Mouse (Mus musculus) brain, adult 2 months (tissue): ENCODE data around the gene Fndc4.

ENCODE experiments used
- DNase-seq: peaks from one replicate; pipeline ENCODE4 v3.0.0; 2011; ENCODE audit warnings: low read depth, low spot score

Fndc4 gene

DNA sequence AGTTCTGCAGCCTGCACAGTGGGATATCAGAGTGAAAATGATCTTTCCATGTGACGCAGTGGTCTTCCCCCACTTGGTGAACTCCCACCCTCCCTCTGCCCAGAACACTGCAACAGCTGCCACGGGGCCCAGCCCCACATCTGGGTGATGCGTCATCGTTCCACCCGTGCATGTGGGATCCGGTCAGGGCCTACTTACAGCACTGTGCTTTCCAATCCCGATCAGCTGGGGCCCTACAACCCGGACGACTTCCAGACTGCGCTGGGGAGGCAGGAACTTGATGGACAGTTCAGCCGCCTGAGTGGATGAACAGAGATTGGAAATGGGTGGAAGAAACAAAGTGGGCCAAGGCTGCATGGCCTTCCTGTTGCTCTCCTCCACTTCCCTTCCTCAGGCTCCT lies 38.3 kb downstream of the Fndc4 start:
- no peak for DNase-seq

DNA sequence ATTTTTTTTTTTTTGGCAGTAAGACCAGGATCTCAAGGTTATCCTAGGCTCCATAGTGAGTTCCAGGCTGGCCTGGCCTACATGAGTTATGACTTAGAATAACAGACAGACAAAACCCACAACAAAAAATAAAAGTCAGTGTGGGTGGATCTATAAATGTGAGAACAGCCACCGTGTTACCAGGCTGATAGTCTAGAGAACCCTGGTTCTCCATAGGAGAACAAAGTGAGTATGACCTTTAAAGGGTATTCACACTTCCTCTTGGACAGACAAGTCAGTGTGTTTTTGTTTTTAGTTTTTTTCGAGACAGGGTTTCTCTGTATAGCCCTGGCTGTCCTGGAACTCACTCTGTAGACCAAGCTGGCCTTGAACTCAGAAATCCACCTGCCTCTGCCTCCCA lies 39.9 kb downstream of the Fndc4 start:
- no peak for DNase-seq

DNA sequence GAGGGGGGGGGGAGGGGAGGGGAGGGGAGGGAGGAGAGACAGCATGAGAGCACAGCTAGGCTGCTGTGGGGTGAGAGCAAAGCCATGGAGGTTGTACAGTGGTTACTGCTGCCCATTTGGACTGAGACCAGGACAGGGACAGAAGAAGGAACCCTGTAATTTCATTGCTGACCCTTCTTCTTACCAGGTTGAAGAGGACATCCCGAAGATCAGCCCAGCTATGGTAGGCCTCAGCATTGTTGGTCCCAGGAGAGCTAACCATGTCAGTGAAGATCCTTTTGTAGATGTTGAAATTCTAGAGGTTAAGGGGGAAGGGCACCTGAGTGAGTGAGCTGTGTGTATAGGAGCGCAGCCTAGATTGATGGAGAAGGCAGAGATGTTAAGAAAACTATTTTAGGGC lies 40.5 kb downstream of the Fndc4 start:
- DNase-seq, result no peak

DNA sequence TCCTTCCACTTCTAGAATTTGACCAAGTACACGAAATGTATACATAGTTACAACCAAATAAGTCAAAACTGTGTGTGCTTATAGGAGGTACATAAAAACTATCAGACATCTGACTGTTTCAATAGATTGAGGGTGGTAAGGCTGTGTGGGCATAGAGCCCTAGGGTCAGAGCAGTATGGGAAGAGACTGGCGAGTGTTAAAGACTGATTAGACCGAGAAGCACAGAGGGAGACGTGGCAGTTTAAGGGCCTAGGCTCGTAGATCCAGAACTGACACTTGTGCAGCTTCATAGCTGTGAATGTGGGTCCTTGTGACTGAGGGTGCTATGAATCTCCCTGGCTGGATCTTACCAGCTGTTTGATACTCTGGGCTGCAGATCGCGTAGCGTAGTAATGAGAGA lies 41.0 kb downstream of the Fndc4 start:
- DNase-seq, result no peak

DNA sequence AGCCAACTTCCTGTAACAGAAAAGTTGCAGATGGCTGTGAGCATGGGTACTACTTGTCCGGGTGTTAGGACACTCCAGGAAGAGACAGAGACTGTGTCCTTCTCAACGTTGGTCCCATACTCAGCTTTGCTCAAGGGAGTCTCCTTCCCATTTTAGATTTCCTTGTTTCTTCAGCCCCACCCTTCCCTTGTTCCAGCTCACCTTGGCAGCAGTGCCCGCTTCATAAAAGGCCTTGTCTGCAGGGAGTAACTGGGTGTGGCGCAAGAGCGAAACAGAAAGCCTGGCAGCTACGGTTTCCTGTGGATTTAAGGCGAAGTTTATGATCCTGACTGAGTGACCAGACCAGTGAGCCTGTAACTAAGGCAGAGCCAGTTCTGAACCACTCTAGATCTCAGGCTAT lies 41.4 kb downstream of the Fndc4 start:
- no peak for DNase-seq

DNA sequence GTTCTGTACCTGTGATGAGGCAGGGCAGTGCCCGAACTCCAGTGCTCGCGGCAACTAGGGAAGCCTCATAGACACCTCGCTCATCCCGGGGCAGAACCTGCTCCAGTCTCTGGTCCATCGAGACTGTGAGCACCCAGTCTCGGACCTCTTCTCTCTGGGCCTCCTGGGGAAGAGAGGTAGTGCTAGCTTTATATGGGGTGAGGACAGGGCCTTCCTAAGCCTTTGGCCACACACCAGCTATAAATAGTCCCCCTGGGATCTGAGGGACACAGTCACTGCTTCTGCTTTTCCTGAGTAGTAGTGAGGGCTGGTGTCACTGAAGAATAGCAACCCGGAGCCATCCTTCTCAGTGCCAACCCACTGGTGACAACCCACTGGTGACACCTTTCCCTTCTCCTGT lies 42.1 kb downstream of the Fndc4 start:
- DNase-seq, result no peak

DNA sequence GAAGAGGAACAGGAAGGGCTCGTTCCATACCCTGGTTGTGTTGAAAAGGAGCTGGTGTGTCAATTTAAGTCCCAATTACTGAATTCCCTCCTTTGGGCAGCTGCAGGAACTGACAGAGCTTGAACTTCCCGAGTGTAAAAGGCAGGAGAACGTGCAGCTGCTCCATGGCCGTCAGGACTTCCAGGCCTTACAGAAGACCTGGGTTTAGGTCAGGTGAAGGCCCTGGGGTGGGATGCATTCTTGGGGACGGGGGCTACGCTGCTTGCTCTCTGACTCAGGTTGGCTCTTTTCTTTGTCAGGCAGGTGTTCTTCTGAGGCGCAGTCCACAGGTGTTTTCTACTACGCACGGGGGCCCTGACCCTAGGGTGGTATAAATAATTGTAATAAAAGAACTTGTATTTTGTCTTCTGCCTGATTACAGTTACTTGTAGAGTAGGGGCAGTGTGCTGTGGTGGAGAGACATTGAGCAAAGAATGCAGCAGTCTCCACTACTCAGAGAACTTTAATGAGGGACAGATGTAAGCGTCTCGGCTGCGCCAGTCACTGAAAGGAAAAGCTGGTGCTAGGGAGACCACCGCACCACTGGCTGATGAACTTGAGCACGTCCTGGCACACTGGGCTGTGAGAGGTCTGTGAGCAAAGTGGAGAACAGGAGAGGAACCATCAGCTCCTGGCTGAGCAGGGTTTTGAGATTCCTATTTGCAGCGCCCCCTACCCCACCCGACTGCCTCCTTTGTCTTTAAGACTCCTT lies 42.9 kb downstream of the Fndc4 start:
- no peak for DNase-seq

DNA sequence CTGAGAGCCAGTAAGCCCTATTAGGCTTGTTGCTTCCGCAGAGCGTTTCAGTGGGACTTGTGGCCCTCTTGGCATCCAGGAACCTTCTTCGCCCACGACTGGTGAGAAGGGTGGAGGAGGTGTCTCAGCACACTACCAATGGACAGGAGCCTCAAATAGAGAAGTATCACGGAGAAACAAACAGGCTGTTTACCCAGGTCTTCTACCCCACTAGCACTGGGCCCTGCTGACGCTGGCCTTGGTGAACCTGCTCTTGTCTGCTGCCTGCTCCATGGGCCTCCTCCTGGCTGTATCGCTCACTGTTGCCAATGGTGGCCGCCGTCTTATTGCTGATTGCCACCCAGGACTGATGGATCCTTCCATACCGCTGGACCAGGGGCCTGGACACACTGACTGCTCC lies 43.7 kb downstream of the Fndc4 start:
- no peak for DNase-seq

DNA sequence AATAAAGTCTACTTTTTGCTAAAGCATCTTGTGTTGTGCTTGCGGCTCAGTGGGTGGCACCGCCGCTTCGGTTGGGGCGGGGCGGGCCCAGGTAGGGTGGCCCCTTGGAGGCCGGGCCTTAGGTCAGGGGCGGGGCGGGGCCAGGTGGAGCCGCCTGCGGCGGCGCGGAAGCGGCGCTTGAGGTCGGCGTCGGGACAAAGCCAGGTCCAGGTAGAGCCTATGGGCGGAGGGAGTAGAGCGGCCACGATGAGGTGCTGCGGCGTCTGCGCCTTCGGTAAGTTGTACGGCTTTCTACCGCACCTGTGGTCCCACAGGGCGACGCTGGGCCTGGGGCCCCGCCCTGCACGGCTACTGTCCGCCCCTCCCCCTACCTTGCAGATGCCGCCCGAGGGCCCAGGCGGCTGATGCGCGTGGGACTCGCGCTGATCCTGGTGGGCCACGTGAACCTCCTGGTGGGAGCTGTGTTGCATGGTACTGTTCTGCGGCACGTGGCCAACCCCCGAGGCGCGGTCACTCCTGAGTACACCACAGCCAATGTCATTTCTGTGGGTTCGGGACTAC lies 44.3 kb downstream of the Fndc4 start, which contains the start of gene Krtcap3:
Gene Krtcap3, plus strand, starts transcription at position 151 of the 561 bp plus-strand sequence.
- peak; percentile 25 for DNase-seq

DNA sequence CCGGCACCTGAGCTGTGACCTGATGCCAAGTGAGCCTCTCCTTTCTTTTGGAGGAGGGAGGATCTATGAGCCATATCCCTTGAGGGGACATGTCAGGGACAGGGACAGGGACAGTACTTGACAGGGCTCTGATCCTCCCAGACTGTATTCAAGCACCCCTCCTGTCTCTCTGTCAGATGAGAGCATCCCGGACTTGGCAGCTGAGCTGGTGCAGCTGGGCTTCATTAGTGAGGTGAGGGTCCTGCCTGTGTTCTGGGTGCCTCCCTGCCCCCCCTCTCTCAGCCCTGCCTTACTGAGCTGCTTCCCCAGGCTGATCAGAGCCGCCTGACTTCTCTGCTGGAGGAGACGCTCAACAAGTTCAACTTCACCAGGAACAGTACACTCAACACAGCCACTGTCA lies 45.2 kb downstream of the Fndc4 start:
- DNase-seq, result no peak
